Mouse (Mus musculus) embryo, embryonic 10.5 days (tissue): ENCODE measurements at regions not wholly inside any gene's neighbourhood (a gene's known extent, or its start where the extent isn't known, plus 50 kb on each side); places are given as distances from the start of the nearest gene placed in this dataset.

Source experiments
- DNase-seq: peaks from one replicate; pipeline ENCODE4 v3.0.0-alpha.2; 2015; ENCODE audit warnings: low spot score

DNA sequence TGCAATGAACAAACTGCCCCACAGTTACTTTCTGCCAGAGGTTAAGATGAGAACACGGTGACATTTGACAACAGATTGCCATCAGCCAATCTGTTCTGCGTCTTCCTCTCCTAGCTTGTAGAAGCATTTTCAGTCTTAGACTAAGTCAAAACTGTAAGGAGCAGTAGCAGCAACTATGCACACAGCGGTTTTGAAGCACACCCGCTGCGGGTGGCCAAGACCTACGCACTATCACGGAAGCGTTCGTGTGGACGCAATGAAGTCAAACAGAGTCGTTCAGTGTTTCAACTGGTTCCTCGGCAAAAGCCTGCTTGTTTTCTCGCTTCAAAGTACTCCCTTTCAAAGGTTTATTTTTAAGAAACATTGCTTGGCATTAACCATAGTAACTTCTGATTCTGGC, 212.9 kb upstream of the Akirin2 start:
- DNase-seq, result no peak

DNA sequence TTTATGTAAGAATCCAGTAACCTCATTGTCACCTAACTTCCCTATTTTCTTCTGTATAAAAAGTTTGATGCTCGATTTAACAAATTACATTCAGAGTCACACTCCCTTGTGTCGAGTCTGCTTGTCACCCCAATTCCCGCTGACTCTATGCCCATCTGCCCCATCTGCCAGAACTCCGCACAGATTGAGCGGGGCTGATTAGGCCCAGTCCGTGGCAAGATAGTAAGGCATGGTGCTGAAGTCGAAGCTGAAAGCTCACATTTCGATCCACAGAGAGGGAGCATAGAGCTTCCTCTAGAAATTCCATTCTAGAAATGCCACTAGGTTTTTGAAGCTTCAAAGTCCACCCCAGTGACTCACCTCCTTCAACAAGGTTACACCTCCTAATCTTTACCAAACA, 210.7 kb upstream of the Akirin2 start:
- DNase-seq, result no peak

DNA sequence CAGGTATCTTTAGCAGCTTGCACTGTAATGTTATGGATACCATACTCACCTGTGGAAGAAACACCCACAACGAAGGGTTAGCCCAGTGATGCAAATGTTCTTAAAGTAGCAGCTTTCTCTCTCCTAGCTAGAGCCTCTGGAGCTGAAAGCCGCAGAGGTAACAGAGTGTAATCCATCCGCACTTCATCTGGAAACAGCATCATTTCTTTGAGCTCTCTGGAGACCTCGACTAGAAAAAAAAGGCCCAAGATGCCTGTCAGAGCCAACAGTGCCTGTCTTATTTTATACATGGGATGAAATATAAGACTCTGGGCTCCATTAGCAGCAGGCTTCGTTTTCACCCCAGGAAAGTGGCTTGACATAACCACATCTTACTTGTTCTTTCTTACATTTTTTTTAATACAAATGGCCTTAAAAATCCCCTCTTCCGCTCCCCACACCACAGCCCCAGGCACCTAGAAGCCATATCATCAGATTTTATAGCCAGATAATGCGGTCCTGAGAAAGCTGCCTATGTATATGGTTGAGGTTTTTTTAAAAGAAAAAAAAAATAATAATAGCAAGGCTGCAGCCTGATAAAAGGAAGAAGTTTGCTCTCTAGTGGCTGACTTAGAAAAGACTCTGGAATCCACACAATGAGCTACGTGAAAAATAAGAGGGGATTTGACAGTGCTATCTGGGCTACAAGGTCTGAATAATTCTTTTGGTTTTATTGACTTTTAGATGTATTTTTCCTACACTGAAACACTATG, 179.3 kb upstream of the Akirin2 start:
- peak; percentile 13 for DNase-seq

DNA sequence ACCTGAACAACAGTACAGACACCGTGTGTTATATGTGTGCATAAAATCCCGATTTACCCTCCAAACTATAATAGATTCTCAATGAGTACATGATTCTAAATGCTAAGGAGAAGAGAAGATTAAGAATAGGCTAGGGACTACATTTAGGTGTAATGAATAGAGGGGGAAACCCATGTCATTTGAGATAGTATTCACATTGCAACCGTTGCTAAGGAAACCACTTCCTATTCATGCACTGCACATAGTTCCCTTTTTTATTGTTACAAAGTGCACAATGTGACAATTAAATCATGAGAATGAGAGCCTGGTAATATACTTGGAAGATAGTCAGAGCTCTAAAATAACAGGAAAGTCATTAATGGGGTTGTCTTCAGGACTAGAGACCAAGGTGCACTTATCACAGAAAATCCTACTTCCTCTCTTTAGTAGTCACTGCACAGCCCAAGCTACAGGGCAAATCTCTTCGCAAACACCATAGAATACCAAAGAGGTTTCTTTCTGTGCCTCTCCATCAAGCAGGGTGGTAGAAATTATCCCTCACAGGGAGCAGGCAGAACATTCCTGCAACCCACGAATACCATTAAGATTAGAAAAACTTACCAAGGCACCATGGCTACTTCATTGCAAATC, 164.3 kb upstream of the Akirin2 start:
- DNase-seq, result no peak

DNA sequence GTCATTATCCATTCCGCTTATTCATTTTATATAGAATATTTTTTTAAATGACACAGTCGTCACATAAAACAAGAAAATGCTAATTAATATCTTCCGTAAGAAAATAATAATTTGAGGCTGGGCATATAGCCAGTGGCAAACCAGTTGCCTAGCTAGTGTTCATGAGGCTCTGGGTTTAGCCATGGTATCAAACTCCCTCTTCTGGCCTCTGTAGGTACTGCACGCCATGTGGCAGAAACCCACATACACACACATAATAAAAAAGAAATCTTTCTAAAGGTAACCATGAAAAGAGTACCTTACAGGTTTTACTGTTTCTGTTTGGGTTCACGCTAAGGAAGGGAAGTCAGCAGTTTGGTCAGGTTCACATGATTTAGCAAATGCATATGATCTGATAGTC, 159.2 kb upstream of the Akirin2 start:
- peak; percentile 30 for DNase-seq

DNA sequence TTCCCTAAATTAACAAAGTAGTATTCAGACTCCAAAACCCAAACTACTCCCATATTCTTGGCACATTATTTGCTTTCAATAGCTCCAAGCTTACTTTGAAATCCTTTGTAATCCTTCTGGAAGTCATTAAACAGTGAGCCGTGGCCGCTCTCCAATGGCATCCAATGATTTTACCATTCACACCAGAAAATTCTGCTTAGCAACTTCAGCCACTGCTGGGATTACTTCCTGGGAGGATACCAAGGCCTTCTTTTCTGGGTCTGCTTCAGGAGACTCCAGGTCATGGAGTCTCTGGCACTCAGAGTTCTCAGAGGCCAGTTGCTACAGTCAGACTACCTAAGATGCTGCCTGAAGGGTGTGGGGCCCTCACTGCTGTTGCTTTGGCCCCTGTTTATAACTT, 147.7 kb upstream of the Akirin2 start:
- DNase-seq, result no peak

DNA sequence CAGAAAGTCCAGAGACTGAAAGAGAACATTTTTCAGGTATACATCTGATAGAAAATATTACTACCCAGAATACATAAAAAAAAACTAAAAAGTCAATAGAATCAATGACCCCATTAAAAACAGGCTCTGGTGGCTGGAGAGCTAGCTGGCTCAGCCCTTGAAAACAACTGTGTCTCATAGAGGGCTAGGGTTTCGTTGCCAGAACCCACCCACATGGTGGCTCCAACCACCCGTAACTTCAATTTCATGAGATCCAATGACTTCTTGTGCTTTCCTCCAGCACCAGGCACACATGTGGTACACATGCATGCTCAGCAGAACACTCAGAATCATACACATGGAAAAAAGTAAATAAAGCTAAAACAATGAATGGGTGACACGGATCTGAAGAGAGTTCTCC, 143.6 kb upstream of the Akirin2 start:
- DNase-seq, result no peak

DNA sequence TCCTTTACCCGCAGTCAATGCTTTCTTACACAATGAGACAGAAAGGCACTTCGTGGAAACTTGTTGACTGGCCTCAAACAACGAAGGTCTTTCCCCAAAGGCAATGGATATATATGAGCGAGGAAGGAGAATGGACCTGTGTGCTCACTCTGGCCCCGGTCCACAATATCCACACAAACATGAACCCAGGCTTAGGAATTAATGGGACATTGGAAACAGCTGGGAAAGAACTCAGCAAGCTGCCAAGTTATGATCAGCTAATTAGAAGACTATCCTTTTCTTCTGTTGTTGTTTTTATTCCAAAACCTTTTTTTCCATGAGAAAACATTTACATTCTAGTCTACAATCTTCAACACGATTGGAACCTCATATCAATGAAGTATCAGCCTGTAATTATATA, 129.8 kb upstream of the Akirin2 start:
- DNase-seq, result no peak

DNA sequence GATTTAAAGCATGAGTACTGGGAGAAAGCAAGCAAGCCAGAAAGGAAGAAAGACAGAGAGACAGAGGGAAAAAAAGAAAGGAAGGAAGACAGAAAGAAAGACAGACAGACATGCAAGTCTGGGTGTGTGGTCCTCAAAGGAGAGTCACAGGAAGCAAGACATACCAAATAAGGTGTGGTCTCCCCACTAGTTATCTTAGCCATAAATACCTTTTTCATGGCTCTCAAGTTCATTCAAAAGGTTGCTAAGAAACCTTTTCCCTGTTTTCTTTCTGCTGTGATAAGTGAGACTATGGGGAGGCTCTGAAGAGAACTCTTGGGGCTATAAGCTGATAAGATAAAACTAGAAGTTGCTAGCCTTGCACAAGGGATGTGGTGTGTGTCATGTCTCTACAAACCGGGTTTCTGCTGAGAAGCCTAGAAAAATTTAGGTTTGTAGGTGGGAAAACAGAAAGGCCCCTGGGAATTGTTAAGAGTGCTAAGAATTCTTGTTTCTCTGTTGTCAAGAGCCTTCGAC, 126.5 kb upstream of the Akirin2 start:
- DNase-seq, result no peak

DNA sequence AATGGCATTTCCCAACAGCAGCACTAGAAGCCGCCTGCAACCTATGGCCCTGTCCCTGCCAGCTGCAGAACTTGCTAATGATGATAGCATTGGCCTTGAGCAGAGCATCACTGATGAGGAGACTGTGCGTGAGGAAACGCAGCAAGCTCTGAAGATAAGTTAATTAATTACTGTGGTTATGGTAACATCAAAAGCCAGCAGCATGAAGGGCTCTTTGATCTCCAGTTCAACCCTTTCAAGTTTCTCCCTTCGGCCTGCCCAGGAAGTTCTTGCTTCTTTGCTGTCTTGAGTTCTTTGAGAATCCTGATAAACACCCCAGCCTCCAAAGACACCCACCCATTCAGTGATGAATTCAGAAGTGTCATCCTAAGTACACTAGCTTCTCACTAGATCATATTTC, 121.7 kb upstream of the Akirin2 start:
- DNase-seq, result no peak

DNA sequence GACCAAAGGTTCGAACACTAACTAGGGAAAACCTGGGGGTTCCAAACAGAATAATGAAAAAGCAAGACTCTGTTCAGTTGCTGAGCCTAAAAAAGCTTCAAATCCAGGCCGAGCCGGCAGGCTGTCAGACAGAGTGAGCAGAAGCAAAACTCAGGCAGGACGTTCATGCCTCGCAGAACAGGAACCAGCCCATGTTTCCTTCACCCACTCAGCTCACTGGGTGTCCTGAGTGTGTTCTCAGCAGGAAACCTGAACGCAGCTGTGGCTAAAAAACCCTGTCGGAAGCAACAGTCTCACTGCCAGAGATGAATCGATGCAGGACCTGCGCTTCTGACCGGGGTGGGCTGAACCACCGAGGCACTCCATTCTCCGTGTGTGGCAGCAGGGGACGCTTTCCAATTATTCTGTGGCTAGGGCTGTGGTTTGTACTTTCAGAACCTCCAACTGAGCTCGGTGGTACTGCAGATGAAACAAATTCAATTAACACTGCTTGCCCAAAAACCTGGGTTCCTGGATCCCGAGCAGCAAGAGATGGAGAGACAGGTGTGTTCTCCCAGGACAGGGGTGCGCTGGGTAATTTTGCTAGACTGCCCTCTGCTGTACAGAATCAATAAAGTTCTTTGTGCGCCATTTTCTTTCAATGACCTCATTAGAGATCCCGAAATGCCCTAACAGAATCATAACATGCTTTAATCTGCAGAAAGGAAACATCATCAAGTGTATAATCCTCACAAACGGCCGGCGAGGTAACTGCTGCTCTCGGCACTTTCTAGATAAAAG, 121.1 kb upstream of the Akirin2 start:
- no peak for DNase-seq

DNA sequence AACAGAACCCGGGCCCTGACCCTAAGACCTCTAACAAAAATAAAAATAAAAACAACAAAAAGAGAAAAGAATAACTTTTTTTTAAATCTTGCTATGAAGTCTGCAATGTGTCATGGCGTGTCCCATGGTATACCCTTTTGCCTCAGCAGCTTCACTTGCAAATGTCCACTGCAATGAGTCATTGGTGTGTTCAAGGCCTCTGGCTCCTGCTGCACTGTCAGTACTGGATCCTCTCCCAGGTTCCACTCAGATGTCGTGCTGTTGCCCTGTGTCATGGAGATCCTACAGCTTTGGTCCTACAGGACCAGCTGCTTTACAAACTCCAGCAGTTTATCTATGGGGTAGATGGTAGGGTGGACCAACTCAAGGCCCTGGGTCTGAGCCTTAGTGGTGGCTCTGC, 113.4 kb upstream of the Akirin2 start:
- DNase-seq, result no peak

DNA sequence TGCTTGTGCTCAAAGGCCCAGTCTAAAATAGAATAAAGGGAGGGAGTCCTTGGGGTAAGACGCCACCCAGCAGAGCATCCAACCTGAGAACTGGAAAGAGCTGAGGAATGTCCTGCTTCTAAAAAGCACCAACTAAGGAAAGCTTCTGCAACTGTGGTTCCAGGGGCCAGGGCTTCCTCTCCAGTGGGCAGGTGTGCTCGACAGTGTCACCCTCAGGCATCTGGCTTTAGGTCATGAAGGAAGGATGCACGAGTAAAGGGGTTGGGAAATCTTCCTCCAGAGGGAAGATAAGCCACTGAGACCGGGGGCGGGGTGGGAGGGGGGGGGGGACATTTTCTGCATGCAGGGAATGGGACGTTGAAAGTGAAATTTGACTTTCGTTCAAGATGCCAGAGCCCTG, 101.2 kb upstream of the Akirin2 start:
- no peak for DNase-seq

DNA sequence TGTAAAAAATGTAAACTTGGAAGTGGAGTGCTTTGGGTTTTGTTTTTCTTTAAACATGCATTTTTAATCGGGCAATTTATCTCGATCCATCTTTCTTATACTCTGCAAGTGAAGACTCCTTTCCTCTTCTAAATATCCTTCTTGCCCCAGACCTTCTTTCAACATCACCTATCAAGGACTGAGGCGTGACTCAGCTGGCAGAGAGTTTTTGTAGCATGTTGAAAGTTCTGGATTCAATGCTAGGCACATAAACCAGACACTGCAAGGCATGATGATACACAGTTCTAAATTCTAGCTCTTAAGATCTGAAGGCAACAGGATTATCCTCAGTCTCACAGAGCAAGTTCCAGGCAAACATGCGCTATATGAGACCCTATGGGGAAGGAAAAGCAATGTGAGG, 88.1 kb upstream of the Akirin2 start:
- no peak for DNase-seq

DNA sequence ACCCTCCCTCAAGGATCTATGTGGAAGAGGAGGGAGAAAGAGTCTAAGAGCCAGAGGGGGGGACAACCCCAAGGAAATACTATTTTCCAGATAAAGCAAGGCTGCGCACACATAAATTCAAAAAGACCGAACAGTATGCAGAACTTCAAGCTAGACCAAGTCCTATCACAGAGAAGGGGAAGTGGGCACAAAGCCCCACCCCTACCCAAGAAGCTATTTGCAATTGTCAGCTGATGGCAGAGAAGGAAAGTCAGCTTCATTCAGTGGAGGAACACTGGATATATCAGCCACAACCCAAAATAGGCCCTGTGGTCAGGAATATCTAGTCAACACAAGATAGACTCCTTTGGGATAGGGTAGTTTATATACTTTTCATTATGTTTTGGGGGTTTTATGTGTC, 84.9 kb upstream of the Akirin2 start:
- DNase-seq, result no peak

DNA sequence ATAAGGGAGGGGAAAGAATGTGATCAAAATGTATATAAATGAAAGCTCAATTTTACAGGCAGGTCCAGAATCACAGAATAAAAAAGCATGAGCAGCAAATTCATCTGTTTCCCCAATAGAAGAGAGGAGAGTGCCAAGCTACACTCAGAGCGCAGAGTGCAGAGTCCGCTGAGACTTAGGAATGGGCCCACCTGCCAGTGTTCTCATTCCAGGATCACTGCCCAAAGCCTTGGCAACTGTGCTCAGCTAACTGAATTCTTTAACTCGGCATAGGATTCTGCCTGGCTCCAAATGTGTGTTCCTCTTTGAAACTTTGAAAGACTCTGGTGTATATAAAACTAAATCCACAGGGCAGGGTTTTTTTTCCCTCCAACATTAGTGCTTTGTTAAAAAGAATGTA, 84.4 kb upstream of the Akirin2 start:
- DNase-seq, result no peak

DNA sequence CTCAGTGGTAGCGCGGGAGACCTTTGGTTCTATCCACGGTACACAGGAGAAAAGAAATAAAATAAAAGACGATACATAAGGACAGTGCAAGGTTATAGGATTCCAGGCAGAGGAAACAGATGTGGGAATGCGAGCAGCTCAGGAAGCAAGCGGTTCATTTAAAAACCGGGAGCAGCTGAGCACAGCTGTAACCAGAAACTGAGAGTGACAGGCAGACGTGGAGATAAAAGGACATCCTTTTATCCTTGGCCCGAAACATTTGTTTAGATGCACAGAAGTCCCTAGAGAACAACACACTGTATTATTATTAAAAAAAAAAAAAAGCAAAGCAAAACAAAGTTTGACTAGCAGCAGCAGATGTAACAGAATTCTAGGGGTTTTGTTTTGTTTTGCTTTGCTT, 82.6 kb upstream of the Akirin2 start:
- DNase-seq, result no peak

DNA sequence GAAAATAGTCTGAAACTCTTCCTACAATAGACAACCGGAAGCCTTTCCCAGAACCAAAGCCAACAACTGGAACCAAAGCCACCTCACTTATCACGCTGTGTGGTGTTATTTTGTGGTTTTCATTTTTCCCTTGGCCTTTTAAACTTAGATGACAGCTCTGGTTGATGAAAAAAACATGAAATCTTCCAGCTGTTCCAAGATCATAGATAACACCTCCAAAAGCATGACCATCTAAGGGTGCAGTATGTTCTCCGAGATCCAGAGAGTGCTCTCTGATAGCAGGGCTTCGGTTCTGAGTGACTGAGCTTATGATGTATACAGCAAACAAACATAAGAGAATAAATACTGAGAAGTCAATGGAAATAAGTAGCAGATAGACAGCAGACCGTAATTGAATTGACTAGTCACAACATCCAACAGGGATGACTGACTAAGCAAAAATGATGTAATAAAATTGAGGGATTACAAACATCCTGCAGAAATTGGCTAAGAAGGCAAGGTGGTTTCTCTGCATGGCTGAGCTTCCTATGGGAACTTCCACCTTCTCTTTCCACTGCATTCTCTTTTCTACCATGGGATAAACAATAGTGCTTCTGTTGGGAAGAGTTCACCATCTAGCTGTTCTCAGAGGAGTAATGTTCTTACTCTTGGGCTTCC, 74.8 kb upstream of the Akirin2 start:
- no peak for DNase-seq

DNA sequence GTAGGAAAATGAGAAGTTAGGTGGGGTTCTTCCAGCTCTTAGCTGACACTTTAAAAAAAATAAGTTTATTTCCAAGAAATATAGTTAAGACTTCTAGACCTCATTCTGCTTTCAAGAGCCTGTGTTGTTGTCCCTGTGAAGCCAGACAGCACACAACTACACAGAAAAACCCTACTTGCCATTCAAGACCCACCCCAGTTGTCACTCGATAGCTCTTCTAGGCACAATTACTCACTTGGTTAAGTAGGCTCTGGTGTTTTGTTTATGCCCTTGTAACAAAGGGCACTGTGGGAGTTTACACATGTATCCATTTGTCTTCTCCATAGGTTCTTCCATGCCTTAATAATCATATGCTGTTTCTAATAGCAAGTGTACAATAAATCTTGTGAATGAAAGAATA, 66.5 kb upstream of the Akirin2 start:
- no peak for DNase-seq

DNA sequence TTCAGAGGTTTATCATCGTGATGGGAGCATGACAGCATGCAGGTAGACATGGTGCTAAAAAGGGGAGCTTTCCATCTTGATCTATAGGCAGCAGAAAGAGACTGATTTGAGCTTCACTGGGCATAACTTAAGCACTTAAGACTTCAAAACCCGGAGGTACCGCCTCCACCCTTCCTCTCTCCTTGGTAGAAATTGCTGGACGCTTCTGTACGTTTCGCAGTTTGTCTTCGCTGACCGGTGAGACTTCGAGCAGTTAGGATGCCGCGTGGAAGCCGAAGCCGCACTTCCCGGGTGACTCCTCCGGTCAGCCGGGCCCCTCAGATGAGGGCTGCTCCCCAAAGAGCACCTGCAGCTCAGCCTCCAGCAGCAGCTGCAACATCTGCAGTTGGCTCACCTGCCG, 65.2 kb upstream of the Akirin2 start:
- no peak for DNase-seq

DNA sequence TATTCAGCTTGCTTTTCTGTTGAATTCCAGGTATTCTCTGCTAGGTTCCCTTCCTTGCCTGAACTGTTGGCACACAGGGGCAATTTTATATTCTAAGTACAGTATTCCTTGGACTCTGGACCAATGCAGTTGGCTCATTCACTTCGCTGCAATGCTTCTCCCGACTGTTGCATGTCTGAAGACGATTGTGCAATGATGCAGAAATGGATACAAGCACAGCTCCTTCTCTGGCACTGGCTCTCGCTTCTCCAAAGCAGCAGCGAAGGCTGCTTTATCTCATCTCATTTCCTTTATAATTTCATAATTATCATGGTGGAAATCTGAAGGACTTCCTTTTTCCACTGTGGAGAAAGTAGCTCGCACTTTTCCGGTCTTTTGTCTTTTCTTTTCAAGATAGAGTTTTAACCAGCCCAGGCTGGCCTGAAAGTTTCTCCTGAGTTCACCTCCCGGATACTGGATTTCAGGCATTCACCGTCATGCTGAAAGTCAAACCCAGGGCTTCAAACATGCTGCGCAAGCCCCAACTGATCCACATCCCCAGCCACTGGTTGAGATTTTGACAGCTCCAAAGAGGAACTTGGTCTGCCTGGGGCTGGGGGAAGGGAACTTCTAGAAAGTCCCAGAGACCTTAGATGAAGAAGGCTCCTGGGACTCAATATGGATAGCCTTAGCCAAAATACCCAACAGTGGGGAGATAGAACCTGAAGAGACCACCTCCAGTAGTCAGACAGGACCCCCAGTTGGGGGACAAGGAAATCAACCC, 55.6 kb upstream of the Akirin2 start:
- DNase-seq, result no peak

DNA sequence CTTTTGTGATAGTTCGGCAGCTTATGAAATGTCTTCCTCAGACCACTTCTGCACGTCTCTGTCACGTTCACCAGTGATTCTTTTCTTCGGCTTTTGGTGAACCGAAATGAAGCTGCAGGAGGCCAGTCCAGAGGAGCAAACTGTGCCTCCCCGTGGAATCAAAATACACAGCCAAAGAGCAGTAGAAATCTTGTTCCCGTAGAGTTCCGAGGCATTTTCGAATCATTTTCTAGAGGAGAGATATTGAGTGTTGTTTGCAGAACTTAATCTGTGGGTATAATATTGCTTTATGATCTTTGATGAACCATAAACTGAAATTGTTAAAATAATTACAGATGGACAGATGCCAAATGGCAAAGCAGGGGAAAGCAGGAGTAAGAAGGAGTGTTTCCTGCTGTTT, 52.4 kb upstream of the Akirin2 start:
- DNase-seq, result no peak
